ENCODE assay signal across 10 mouse cellular contexts in the genomic region with DNA sequence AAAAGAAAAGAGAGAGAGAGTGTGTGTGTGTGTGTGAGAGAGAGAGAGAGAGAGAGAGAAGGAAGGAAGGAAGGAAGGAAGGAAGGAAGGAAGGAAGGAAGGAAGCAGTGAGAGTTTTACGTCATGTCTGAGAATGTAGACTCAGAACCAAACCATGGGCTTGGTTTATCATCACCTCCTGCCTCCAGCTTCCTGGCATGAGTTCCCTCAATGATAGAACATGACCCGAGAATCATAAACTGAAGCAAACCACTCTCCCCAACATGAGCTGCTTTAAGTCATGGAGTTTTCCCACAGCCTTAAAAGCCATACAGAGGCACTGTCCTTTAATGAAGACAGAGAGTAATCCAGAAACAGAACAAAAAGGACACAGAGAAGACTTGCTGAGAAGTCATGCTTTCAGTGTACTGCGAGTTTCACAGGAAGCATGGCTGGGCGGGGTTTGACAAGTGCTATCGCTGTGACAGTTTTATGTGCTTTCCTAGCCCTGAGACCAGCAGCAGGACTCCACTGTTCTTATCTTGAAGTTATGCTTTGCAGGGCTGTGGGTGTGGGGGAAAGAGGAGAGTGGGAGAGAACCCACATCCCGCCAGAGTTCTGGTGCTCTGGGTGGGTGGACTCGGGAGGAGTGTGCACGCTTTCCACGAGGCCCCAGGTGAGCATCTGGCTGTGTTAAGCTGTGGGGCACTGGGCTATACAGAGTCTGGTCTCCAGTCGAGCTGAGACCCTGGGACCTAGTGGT. TPM values are rescaled to one million over a fixed set of nuclear protein-coding genes. Genes with fewer than 3 reads are reported as not detected.
DNase-seq lines count a peak whose midpoint lies in the region; ATAC-seq lines count a peak whose summit lies in the region.
"Had no signal": no experiment of that assay in that cellular context is flagged by ENCODE, and none has a peak within 500 bp of the region (broad histone marks: within the 10 kb centered on the region; RNA-seq: fewer than 3 reads in every experiment).

No protein-coding gene starts in this region.

- no peak overlapping the region for H3K4me3 ChIP-seq in heart, embryonic 14.5 days (ENCODE audit: control insufficient read depth in 1 of 2, insufficient read depth in 1 of 2, low read depth in 1 of 2, low read length in 2 of 2)
- no peak overlapping the region for H3K4me3 ChIP-seq in intestine, embryonic 16.5 days (ENCODE audit: low read length)
- H3K4me3 ChIP-seq: embryonic facial prominence, embryonic 12.5 days had no signal

- 42% methylated on average over 10 of the region's 10 CpGs for WGBS in heart, embryonic 14.5 days
- 43% methylated on average over 10 of the region's 10 CpGs for WGBS in intestine, embryonic 16.5 days

- H3K27ac ChIP-seq in heart, embryonic 14.5 days (replicated peaks in 1 of 2; ENCODE audit: control insufficient read depth in 1 of 2, insufficient read depth in 1 of 2, low read depth in 2 of 2, low read length in 2 of 2) = peak overlapping the region; percentile 14 to 62; a peak in 1 of 4 replicates
- H3K27ac ChIP-seq in intestine, embryonic 16.5 days (ENCODE audit: low read length) = no peak overlapping the region
- H3K27ac ChIP-seq: embryonic facial prominence, embryonic 12.5 days had no signal

- no peaks in the 10 kb centered on the region for H3K9me3 ChIP-seq in heart, embryonic 14.5 days (ENCODE audit: control insufficient read depth, low read length)
- no peaks in the 10 kb centered on the region for H3K9me3 ChIP-seq in intestine, embryonic 16.5 days (ENCODE audit: control insufficient read depth, low read length)
- H3K9me3 ChIP-seq: embryonic facial prominence, embryonic 12.5 days had no signal

- no peak for DNase-seq in heart, adult 18-20 months
- DNase-seq in R1 (ENCODE audit: low read depth, low spot score) = peak; percentile 8
- peak; percentile 8 to 24 for DNase-seq in spleen, adult 18-20 months
- no peak for DNase-seq in cerebellum, postnatal 36 days
- DNase-seq in urinary bladder, postnatal 4 days (ENCODE audit: low spot score in 2 of 2) = no peak
- DNase-seq in frontal cortex, adult 2 months (ENCODE audit: extremely low spot score in 1 of 2, low spot score in 1 of 2) = no peak

- ATAC-seq in heart, embryonic 14.5 days (ENCODE audit: insufficient number of reproducible peaks, insufficient read depth, low FRiP score, low read depth) = no peak; the same call in 1 of the 2 replicates
- peak; percentile 93 for ATAC-seq in intestine, embryonic 16.5 days

- no peak overlapping the region for H3K9ac ChIP-seq in heart, embryonic 14.5 days (ENCODE audit: low read length)
- no peak overlapping the region for H3K9ac ChIP-seq in intestine, embryonic 16.5 days (ENCODE audit: low read depth, low read length)
- H3K9ac ChIP-seq: embryonic facial prominence, embryonic 12.5 days had no signal

- H3K4me2 ChIP-seq in heart, embryonic 14.5 days (ENCODE audit: low read length) = 0 out of 2 replicates have a peak overlapping the region, but pooled peaks have one; percentile 18
- no peak overlapping the region for H3K4me2 ChIP-seq in intestine, embryonic 16.5 days (ENCODE audit: low read depth, low read length)
- H3K4me2 ChIP-seq: embryonic facial prominence, embryonic 12.5 days had no signal

- H3K36me3 ChIP-seq in heart, embryonic 14.5 days (ENCODE audit: control insufficient read depth, insufficient read depth, low read length) = no peaks in the 10 kb centered on the region
- no peaks in the 10 kb centered on the region for H3K36me3 ChIP-seq in intestine, embryonic 16.5 days (ENCODE audit: control insufficient read depth, insufficient read depth, low read length)
- H3K36me3 ChIP-seq: embryonic facial prominence, embryonic 12.5 days had no signal

- peaks cover 5 to 8% of the 10 kb centered on the region in 2 experiments for H3K4me1 ChIP-seq in heart, embryonic 14.5 days (ENCODE audit: control insufficient read depth in 2 of 2, insufficient read depth in 2 of 2, low read length in 2 of 2)
- 0 out of 2 replicates have a peak, but pooled peaks cover 5% of the 10 kb centered on the region for H3K4me1 ChIP-seq in intestine, embryonic 16.5 days (ENCODE audit: control insufficient read depth, insufficient read depth, low read length)
- H3K4me1 ChIP-seq: embryonic facial prominence, embryonic 12.5 days had no signal

- no peaks in the 10 kb centered on the region for H3K27me3 ChIP-seq in heart, embryonic 14.5 days (ENCODE audit: control insufficient read depth, insufficient read depth, low read length)
- H3K27me3 ChIP-seq in intestine, embryonic 16.5 days (replicated peaks; ENCODE audit: control insufficient read depth, insufficient read depth, low read length) = no peaks in the 10 kb centered on the region
- H3K27me3 ChIP-seq: embryonic facial prominence, embryonic 12.5 days had no signal

RNA-seq across cellular contexts. Expression of a gene that starts 9.7 kb away (rescaled TPM):
- polyA plus RNA-seq in heart, embryonic 14.5 days (2014; fragmentation: Nextera tagmentation; extraction: Ambion mirVana) = 7.0 and 9.0 TPM in 2 replicates
- total RNA-seq in heart, adult 18-20 months (2021) = 10 to 100 TPM in 1 of 2 experiments, 1 to 10 TPM in 1; 9.4 to 11.3 TPM
- 7.3 and 7.4 TPM in 2 replicates for polyA plus RNA-seq in intestine, embryonic 16.5 days (2015; fragmentation: Nextera tagmentation; extraction: Ambion mirVana)
- 5.6 and 6.4 TPM in 2 replicates for polyA plus RNA-seq in frontal cortex, adult 2 months (2012; rRNA removed)

RNA-seq across cellular contexts. Expression of a gene that starts 28.3 kb away (rescaled TPM):
- 22.0 and 23.9 TPM in 2 replicates for polyA plus RNA-seq in heart, embryonic 14.5 days (2014; fragmentation: Nextera tagmentation; extraction: Ambion mirVana)
- total RNA-seq in heart, adult 18-20 months (2021) = 10 to 100 TPM; 31.5 to 39.0 TPM
- polyA plus RNA-seq in intestine, embryonic 16.5 days (2015; fragmentation: Nextera tagmentation; extraction: Ambion mirVana) = 3.7 TPM in 2 replicates
- polyA plus RNA-seq in frontal cortex, adult 2 months (2012; rRNA removed) = 2.1 and 2.3 TPM in 2 replicates

RNA-seq across cellular contexts. Expression of a gene that starts 33.9 kb away (rescaled TPM):
- 0.39 TPM in 2 replicates for polyA plus RNA-seq in heart, embryonic 14.5 days (2014; fragmentation: Nextera tagmentation; extraction: Ambion mirVana)
- under 1 TPM; 0.13 to 0.27 TPM for total RNA-seq in heart, adult 18-20 months (2021)
- 0.16 and 0.32 TPM in 2 replicates for polyA plus RNA-seq in intestine, embryonic 16.5 days (2015; fragmentation: Nextera tagmentation; extraction: Ambion mirVana)
- 0.20 and 0.42 TPM in 2 replicates for polyA plus RNA-seq in frontal cortex, adult 2 months (2012; rRNA removed)
- total RNA-seq: layer of hippocampus, adult 18-20 months had no signal

Comparison
In these comparisons a context has a peak if more than half of its experiments do, and no peak if none do; other contexts are left out.
1. DNase-seq: peak in R1 (single experiment) and spleen, adult 18-20 months (2 of 2); none in heart, adult 18-20 months (0 of 2), cerebellum, postnatal 36 days (0 of 2), urinary bladder, postnatal 4 days (0 of 2) and frontal cortex, adult 2 months (0 of 2).